Mouse (Mus musculus): ENCODE results near the gene Bicdl1. TPM values are rescaled to one million over a fixed set of nuclear protein-coding genes. Genes with fewer than 3 reads are reported as not detected.

Gene Bicdl1
- 13.7 and 14.5 TPM in 2 replicates for polyA plus RNA-seq (2014; fragmentation: Nextera tagmentation; extraction: Ambion mirVana)

GRCm38 (mm10) chr5:115731001-115731731, at the start of gene Bicdl1:
Gene Bicdl1 (minus strand): TSS chr5:115731621.
- 2% methylated on average over 25 of the region's 83 CpGs for WGBS
- Histone ChIP-seq H3K9me3 (ENCODE audit: control insufficient read depth, low read length) (0 out of 2 replicates have a peak, but pooled peaks cover 3% of the 10 kb centered on the region), H3K36me3 (ENCODE audit: control insufficient read depth, insufficient read depth, low read length) (no peaks in the 10 kb centered on the region), H3K27ac (replicated peaks; ENCODE audit: low read depth, low read length) (no peak within 1 kb of the TSS; the same call in 1 of the 2 replicates), H3K4me1 (ENCODE audit: control insufficient read depth, insufficient read depth, low read length) (peaks cover 13% of the 10 kb centered on the region), H3K27me3 (replicated peaks; ENCODE audit: control insufficient read depth, insufficient read depth, low read length) (peaks cover 41% of the 10 kb centered on the region), H3K4me3 (ENCODE audit: low read depth, low read length) (peak within 1 kb of the TSS; percentile 61), H3K9ac (ENCODE audit: low read depth, low read length) (peak within 1 kb of the TSS; percentile 57), H3K4me2 (ENCODE audit: low read depth, low read length) (peak within 1 kb of the TSS; percentile 99)
- ATAC-seq (ENCODE audit: low read depth) (peak; percentile 69), DNase-seq (ENCODE audit: low spot score) (peak; percentile 83)

- 75% methylated on average over 4 of the region's 4 CpGs for WGBS
Observed at GRCm38 (mm10) chr5:115776911-115777310, 45.5 kb upstream of the Bicdl1 start.

GRCm38 (mm10) chr5:115775350-115775749, 43.9 kb upstream of the Bicdl1 start:
- H3K36me3 ChIP-seq (ENCODE audit: control insufficient read depth, insufficient read depth, low read length) = no peaks in the 10 kb centered on the region
- H3K4me1 ChIP-seq (ENCODE audit: control insufficient read depth, insufficient read depth, low read length) = no peaks in the 10 kb centered on the region
- H3K9ac ChIP-seq (ENCODE audit: low read depth, low read length) = no peak overlapping the region
- no peak overlapping the region for H3K27ac ChIP-seq (replicated peaks; ENCODE audit: low read depth, low read length)
- DNase-seq (ENCODE audit: low spot score) (no peak), ATAC-seq (ENCODE audit: low read depth) (no peak)
- no peak overlapping the region for H3K4me3 ChIP-seq (ENCODE audit: low read depth, low read length)
- no peak overlapping the region for H3K4me2 ChIP-seq (ENCODE audit: low read depth, low read length)
- no peaks in the 10 kb centered on the region for H3K27me3 ChIP-seq (replicated peaks; ENCODE audit: control insufficient read depth, insufficient read depth, low read length)
- 64% methylated on average over 4 of the region's 4 CpGs for WGBS
- H3K9me3 ChIP-seq (ENCODE audit: control insufficient read depth, low read length) = no peaks in the 10 kb centered on the region

More at GRCm38 (mm10) chr5:115776911-115777310, 45.5 kb upstream of the Bicdl1 start:
- Histone ChIP-seq H3K27ac (replicated peaks; ENCODE audit: low read depth, low read length) (no peak overlapping the region), H3K27me3 (replicated peaks; ENCODE audit: control insufficient read depth, insufficient read depth, low read length) (no peaks in the 10 kb centered on the region), H3K9ac (ENCODE audit: low read depth, low read length) (no peak overlapping the region), H3K9me3 (ENCODE audit: control insufficient read depth, low read length) (no peaks in the 10 kb centered on the region), H3K4me2 (ENCODE audit: low read depth, low read length) (no peak overlapping the region), H3K4me3 (ENCODE audit: low read depth, low read length) (no peak overlapping the region), H3K36me3 (ENCODE audit: control insufficient read depth, insufficient read depth, low read length) (no peaks in the 10 kb centered on the region), H3K4me1 (ENCODE audit: control insufficient read depth, insufficient read depth, low read length) (no peaks in the 10 kb centered on the region)
- ATAC-seq (ENCODE audit: low read depth) (no peak), DNase-seq (ENCODE audit: low spot score) (no peak)

- ATAC-seq (ENCODE audit: low read depth) = no peak
- no peaks in the 10 kb centered on the region for H3K4me1 ChIP-seq (ENCODE audit: control insufficient read depth, insufficient read depth, low read length)
- no peaks in the 10 kb centered on the region for H3K36me3 ChIP-seq (ENCODE audit: control insufficient read depth, insufficient read depth, low read length)
- no peaks in the 10 kb centered on the region for H3K9me3 ChIP-seq (ENCODE audit: control insufficient read depth, low read length)
- H3K4me3 ChIP-seq (ENCODE audit: low read depth, low read length) = no peak overlapping the region
- DNase-seq (ENCODE audit: low spot score) = no peak
- H3K9ac ChIP-seq (ENCODE audit: low read depth, low read length) = no peak overlapping the region
- WGBS = 81% methylated on average over 4 of the region's 4 CpGs
- no peak overlapping the region for H3K4me2 ChIP-seq (ENCODE audit: low read depth, low read length)
- H3K27me3 ChIP-seq (replicated peaks; ENCODE audit: control insufficient read depth, insufficient read depth, low read length) = no peaks in the 10 kb centered on the region
- H3K27ac ChIP-seq (replicated peaks; ENCODE audit: low read depth, low read length) = no peak overlapping the region
Observed at GRCm38 (mm10) chr5:115770048-115770447, 38.6 kb upstream of the Bicdl1 start.

- Histone ChIP-seq H3K27me3 (replicated peaks; ENCODE audit: control insufficient read depth, insufficient read depth, low read length) (no peaks in the 10 kb centered on the region), H3K27ac (replicated peaks; ENCODE audit: low read depth, low read length) (no peak overlapping the region), H3K9ac (ENCODE audit: low read depth, low read length) (no peak overlapping the region), H3K9me3 (ENCODE audit: control insufficient read depth, low read length) (no peaks in the 10 kb centered on the region), H3K36me3 (ENCODE audit: control insufficient read depth, insufficient read depth, low read length) (no peaks in the 10 kb centered on the region), H3K4me1 (ENCODE audit: control insufficient read depth, insufficient read depth, low read length) (no peaks in the 10 kb centered on the region), H3K4me2 (ENCODE audit: low read depth, low read length) (no peak overlapping the region), H3K4me3 (ENCODE audit: low read depth, low read length) (no peak overlapping the region)
- ATAC-seq (ENCODE audit: low read depth) (no peak), DNase-seq (ENCODE audit: low spot score) (no peak)
- 84% methylated on average over 4 of the region's 4 CpGs for WGBS
Observed at GRCm38 (mm10) chr5:115769116-115769515, 37.7 kb upstream of the Bicdl1 start.

- Histone ChIP-seq H3K27ac (replicated peaks; ENCODE audit: low read depth, low read length) (no peak overlapping the region), H3K4me3 (ENCODE audit: low read depth, low read length) (no peak overlapping the region), H3K4me1 (ENCODE audit: control insufficient read depth, insufficient read depth, low read length) (no peaks in the 10 kb centered on the region), H3K9ac (ENCODE audit: low read depth, low read length) (no peak overlapping the region), H3K9me3 (ENCODE audit: control insufficient read depth, low read length) (no peaks in the 10 kb centered on the region), H3K27me3 (replicated peaks; ENCODE audit: control insufficient read depth, insufficient read depth, low read length) (no peaks in the 10 kb centered on the region), H3K36me3 (ENCODE audit: control insufficient read depth, insufficient read depth, low read length) (no peaks in the 10 kb centered on the region), H3K4me2 (ENCODE audit: low read depth, low read length) (no peak overlapping the region)
- ATAC-seq (ENCODE audit: low read depth) (no peak), DNase-seq (ENCODE audit: low spot score) (no peak)
- 72% methylated on average over 8 of the region's 8 CpGs for WGBS
Observed at GRCm38 (mm10) chr5:115766821-115767220, 35.4 kb upstream of the Bicdl1 start.

GRCm38 (mm10) chr5:115763981-115764380, 32.6 kb upstream of the Bicdl1 start:
- no peak for ATAC-seq (ENCODE audit: low read depth)
- H3K9me3 ChIP-seq (ENCODE audit: control insufficient read depth, low read length) = no peaks in the 10 kb centered on the region
- H3K27ac ChIP-seq (replicated peaks; ENCODE audit: low read depth, low read length) = no peak overlapping the region
- no peak overlapping the region for H3K9ac ChIP-seq (ENCODE audit: low read depth, low read length)
- no peak for DNase-seq (ENCODE audit: low spot score)
- no peaks in the 10 kb centered on the region for H3K4me1 ChIP-seq (ENCODE audit: control insufficient read depth, insufficient read depth, low read length)
- no peaks in the 10 kb centered on the region for H3K36me3 ChIP-seq (ENCODE audit: control insufficient read depth, insufficient read depth, low read length)
- no peak overlapping the region for H3K4me3 ChIP-seq (ENCODE audit: low read depth, low read length)
- no peak overlapping the region for H3K4me2 ChIP-seq (ENCODE audit: low read depth, low read length)
- H3K27me3 ChIP-seq (replicated peaks; ENCODE audit: control insufficient read depth, insufficient read depth, low read length) = no peaks in the 10 kb centered on the region
- WGBS = 85% methylated on average over 2 of the region's 2 CpGs

- 75% methylated on average over 11 of the region's 11 CpGs for WGBS
Observed at GRCm38 (mm10) chr5:115760903-115761302, 29.5 kb upstream of the Bicdl1 start.

More at GRCm38 (mm10) chr5:115760903-115761302, 29.5 kb upstream of the Bicdl1 start:
- H3K4me1 ChIP-seq (ENCODE audit: control insufficient read depth, insufficient read depth, low read length) = no peaks in the 10 kb centered on the region
- no peak overlapping the region for H3K4me3 ChIP-seq (ENCODE audit: low read depth, low read length)
- no peaks in the 10 kb centered on the region for H3K36me3 ChIP-seq (ENCODE audit: control insufficient read depth, insufficient read depth, low read length)
- no peak for ATAC-seq (ENCODE audit: low read depth)
- no peaks in the 10 kb centered on the region for H3K27me3 ChIP-seq (replicated peaks; ENCODE audit: control insufficient read depth, insufficient read depth, low read length)
- DNase-seq (ENCODE audit: low spot score) = no peak
- H3K4me2 ChIP-seq (ENCODE audit: low read depth, low read length) = no peak overlapping the region
- H3K27ac ChIP-seq (replicated peaks; ENCODE audit: low read depth, low read length) = no peak overlapping the region
- no peaks in the 10 kb centered on the region for H3K9me3 ChIP-seq (ENCODE audit: control insufficient read depth, low read length)
- H3K9ac ChIP-seq (ENCODE audit: low read depth, low read length) = no peak overlapping the region
